Mouse (Mus musculus): ENCODE measurements at regions not wholly inside any gene's neighbourhood (a gene's known extent, or its start where the extent isn't known, plus 50 kb on each side); places are given as distances from the start of the nearest gene placed in this dataset.

- no peak for TF ChIP-seq TAL1 (IDR thresholded peaks at IDR 0.05; ENCODE audit: low read length)
- TF ChIP-seq GATA1 (IDR thresholded peaks at IDR 0.05; ENCODE audit: low read length) = no peak
These were observed 131.7 kb upstream of the Gpc5 start for GRCm38 (mm10) chr14:114960273-114960672.

Measured in erythroblast, embryonic 14.5 days (primary cell).